Mouse (Mus musculus) myocyte (in vitro differentiated cells): ENCODE measurements at regions not wholly inside any gene's neighbourhood (a gene's known extent, or its start where the extent isn't known, plus 50 kb on each side); places are given as distances from the start of the nearest gene placed in this dataset.

Experiments
- H3K27me3 ChIP-seq: one replicate; pipeline ENCODE4 v1.6.1; 2011; ENCODE audit not compliant: control insufficient read depth, insufficient read depth, insufficient read length
- H3K36me3 ChIP-seq: one replicate; pipeline ENCODE4 v1.6.1; 2011; ENCODE audit not compliant: control insufficient read depth, insufficient read depth
- H3K4me2 ChIP-seq: one replicate; pipeline ENCODE4 v1.6.1; 2011; ENCODE audit warnings: low read depth, control low read depth
- H3K4me3 ChIP-seq: one replicate; pipeline ENCODE4 v1.5.1; 2011; ENCODE audit warnings: mild to moderate bottlenecking, control low read depth, moderate library complexity
- H3K79me2 ChIP-seq: one replicate; pipeline ENCODE4 v1.6.1; 2011; ENCODE audit not compliant: control insufficient read depth, insufficient read depth
- H3ac ChIP-seq: one replicate; pipeline ENCODE4 v1.6.1; 2011; ENCODE audit not compliant: control insufficient read depth, insufficient read length
- CEBPB ChIP-seq: IDR thresholded peaks from 2 replicates; pipeline ENCODE4 v1.6.1; 2011; ENCODE audit warnings: mild to moderate bottlenecking, moderate library complexity; ENCODE audit not compliant: poor library complexity, insufficient read depth, severe bottlenecking
- E2F4 ChIP-seq: IDR thresholded peaks from one replicate; pipeline ENCODE4 v1.6.1; 2011; ENCODE audit warnings: mild to moderate bottlenecking, control low read depth, moderate library complexity; ENCODE audit not compliant: insufficient read depth
- MAX ChIP-seq: IDR thresholded peaks from one replicate; pipeline ENCODE4 v1.6.1; 2011; ENCODE audit warnings: low read depth, mild to moderate bottlenecking, control low read depth
- MYOD1 ChIP-seq, 3 experiments: IDR thresholded peaks; one replicate each; pipeline ENCODE4 v1.6.1; 2011; ENCODE audit warnings: control low read depth in 2 of 3, low read depth in 2 of 3, mild to moderate bottlenecking in 2 of 3, moderate library complexity in 1 of 3; ENCODE audit not compliant: insufficient read length in 2 of 3, control insufficient read depth in 1 of 3
- MYOG ChIP-seq, 3 experiments: IDR thresholded peaks; one replicate each; pipeline ENCODE4 v1.6.1; 2011; ENCODE audit warnings: control low read depth in 2 of 3, low read depth in 2 of 3, mild to moderate bottlenecking in 2 of 3; ENCODE audit not compliant: insufficient read length in 2 of 3, control insufficient read depth in 1 of 3, insufficient read depth in 1 of 3
- POLR2A ChIP-seq: IDR thresholded peaks from one replicate; pipeline ENCODE4 v1.6.1; 2011; ENCODE audit warnings: low read depth, mild to moderate bottlenecking, control low read depth, moderate library complexity; ENCODE audit not compliant: insufficient read length
- POLR2AphosphoS2 ChIP-seq: IDR thresholded peaks from one replicate; pipeline ENCODE4 v1.6.1; 2011; ENCODE audit warnings: low read depth, control low read depth; ENCODE audit not compliant: insufficient read length
- REST ChIP-seq: IDR thresholded peaks from one replicate; pipeline ENCODE4 v1.6.1; 2011; ENCODE audit warnings: mild to moderate bottlenecking, control low read depth, moderate library complexity; ENCODE audit not compliant: insufficient read depth, insufficient read length
- SRF ChIP-seq: IDR thresholded peaks from one replicate; pipeline ENCODE4 v1.6.1; 2011; ENCODE audit warnings: low read depth; ENCODE audit not compliant: control insufficient read depth, insufficient read length
- TCF12 ChIP-seq: IDR thresholded peaks from one replicate; pipeline ENCODE4 v1.6.1; 2011; ENCODE audit warnings: mild to moderate bottlenecking, control low read depth; ENCODE audit not compliant: poor library complexity, insufficient read depth, severe bottlenecking
- TCF3 ChIP-seq: IDR thresholded peaks from one replicate; pipeline ENCODE4 v1.6.1; 2011; ENCODE audit warnings: low read depth, control low read depth; ENCODE audit not compliant: insufficient read length
- USF1 ChIP-seq: IDR thresholded peaks from one replicate; pipeline ENCODE4 v1.6.1; 2011; ENCODE audit warnings: low read depth, mild to moderate bottlenecking, control low read depth, moderate library complexity

DNA sequence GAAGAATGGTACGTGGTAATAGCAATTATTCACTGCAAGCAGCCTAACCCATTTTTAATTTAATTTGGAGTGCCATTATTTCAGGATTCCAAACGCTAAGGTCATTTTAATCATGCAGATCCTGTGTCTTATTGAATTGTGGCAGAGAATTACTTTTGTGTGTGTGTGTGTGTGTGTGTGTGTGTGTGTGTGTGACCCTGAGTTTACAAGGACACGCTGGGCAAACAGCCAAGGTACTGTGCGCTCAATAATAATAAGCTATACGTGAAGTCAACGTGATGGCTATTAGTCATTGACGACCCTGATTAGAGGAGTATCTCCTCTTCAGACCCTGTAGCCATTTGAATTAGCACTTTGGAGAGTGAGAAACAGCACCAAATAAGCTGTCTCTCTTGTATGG lies 144.1 kb downstream of the Klf7 start:
- Histone ChIP-seq H3K36me3 (no peaks in the 10 kb centered on the region), H3K4me3 (no peak overlapping the region), H3K27me3 (no peaks in the 10 kb centered on the region), H3ac (no peak overlapping the region), H3K79me2 (no peaks in the 10 kb centered on the region), H3K4me2 (no peak overlapping the region)
- TF ChIP-seq TCF12 (no peak), SRF (no peak), CEBPB (no peak), E2F4 (no peak), USF1 (no peak), REST (no peak), MYOD1 (IDR thresholded peaks at IDR 0.05; ENCODE audit: control insufficient read depth in 1 of 3, insufficient read length in 2 of 3, low read depth in 2 of 3) (no peak), TCF3 (no peak)

GRCm38 (mm10) chr1:63977302-63977888 lies 144.7 kb downstream of the Klf7 start:
- no peaks in the 10 kb centered on the region for H3K79me2 ChIP-seq
- H3K4me3 ChIP-seq, result no peak overlapping the region
- no peaks in the 10 kb centered on the region for H3K27me3 ChIP-seq
- peak overlapping the region; percentile 32 for H3K4me2 ChIP-seq
- TF ChIP-seq REST (no peak), TCF12 (no peak), USF1 (no peak), CEBPB (no peak), MYOG (IDR thresholded peaks at IDR 0.05; ENCODE audit: control insufficient read depth in 1 of 3, insufficient read depth in 1 of 3, insufficient read length in 2 of 3, low read depth in 2 of 3) (no peak)
- no peak overlapping the region for H3ac ChIP-seq
- no peaks in the 10 kb centered on the region for H3K36me3 ChIP-seq

- Histone ChIP-seq H3K27me3 (no peaks in the 10 kb centered on the region), H3ac (no peak overlapping the region), H3K36me3 (no peaks in the 10 kb centered on the region), H3K4me3 (no peak overlapping the region), H3K79me2 (no peaks in the 10 kb centered on the region), H3K4me2 (peak overlapping the region; percentile 32)
- TF ChIP-seq POLR2AphosphoS2 (no peak), REST (no peak)
Measured at GRCm38 (mm10) chr1:63976862-63977261, 145.2 kb downstream of the Klf7 start.

- Histone ChIP-seq H3K27me3 (no peaks in the 10 kb centered on the region), H3ac (no peak overlapping the region), H3K4me2 (peak overlapping the region; percentile 36), H3K79me2 (no peaks in the 10 kb centered on the region), H3K36me3 (no peaks in the 10 kb centered on the region), H3K4me3 (no peak overlapping the region)
- no peak for TF ChIP-seq POLR2A
- TF ChIP-seq REST, result no peak
- TF ChIP-seq MYOG (IDR thresholded peaks at IDR 0.05; ENCODE audit: control insufficient read depth in 1 of 3, insufficient read depth in 1 of 3, insufficient read length in 2 of 3, low read depth in 2 of 3), result no peak
- TF ChIP-seq E2F4, result no peak
- no peak for TF ChIP-seq POLR2AphosphoS2
- no peak for TF ChIP-seq TCF3
- no peak for TF ChIP-seq SRF
- TF ChIP-seq CEBPB, result no peak
- no peak for TF ChIP-seq USF1
- TF ChIP-seq TCF12, result no peak
- TF ChIP-seq MYOD1 (IDR thresholded peaks at IDR 0.05; ENCODE audit: control insufficient read depth in 1 of 3, insufficient read length in 2 of 3, low read depth in 2 of 3), result no peak
- no peak for TF ChIP-seq MAX
Measured at GRCm38 (mm10) chr1:63967849-63968248, 154.2 kb downstream of the Klf7 start.

GRCm38 (mm10) chr1:63965446-63965845 lies 156.6 kb downstream of the Klf7 start:
- no peaks in the 10 kb centered on the region for H3K79me2 ChIP-seq
- H3ac ChIP-seq, result no peak overlapping the region
- H3K4me2 ChIP-seq, result no peak overlapping the region
- H3K27me3 ChIP-seq, result no peaks in the 10 kb centered on the region
- no peak overlapping the region for H3K4me3 ChIP-seq
- TF ChIP-seq SRF, result no peak
- TF ChIP-seq USF1, result no peak
- TF ChIP-seq MAX, result no peak
- TF ChIP-seq TCF12, result no peak
- no peak for TF ChIP-seq E2F4
- TF ChIP-seq POLR2A, result no peak
- no peak for TF ChIP-seq TCF3
- no peak for TF ChIP-seq MYOD1 (IDR thresholded peaks at IDR 0.05; ENCODE audit: control insufficient read depth in 1 of 3, insufficient read length in 2 of 3, low read depth in 2 of 3)
- no peak for TF ChIP-seq CEBPB
- no peak for TF ChIP-seq POLR2AphosphoS2
- TF ChIP-seq MYOG (IDR thresholded peaks at IDR 0.05; ENCODE audit: control insufficient read depth in 1 of 3, insufficient read depth in 1 of 3, insufficient read length in 2 of 3, low read depth in 2 of 3), result no peak
- no peak for TF ChIP-seq REST
- H3K36me3 ChIP-seq, result no peaks in the 10 kb centered on the region
